Mouse (Mus musculus) bone marrow, adult 2 months (tissue): Measurements from ENCODE around the gene Mertk.

Source experiments
- CTCF ChIP-seq: fragments of 200-500 bp; IDR thresholded peaks from 2 replicates; pipeline ENCODE4 v1.5.1; 2011; ENCODE audit warnings: low read length, control low read depth; ENCODE audit not compliant: control insufficient read depth, insufficient read depth
- POLR2A ChIP-seq: fragments of 200-500 bp; IDR thresholded peaks from 2 replicates; pipeline ENCODE4 v1.6.1; 2011; ENCODE audit warnings: low read depth, mild to moderate bottlenecking, control low read depth, low read length, borderline replicate concordance; ENCODE audit not compliant: control insufficient read depth

- TF ChIP-seq POLR2A (no peak), CTCF (no peak)
Observed at GRCm38 (mm10) chr2:128816311-128816710, 117.6 kb downstream of the Mertk start.
